Mouse (Mus musculus) midbrain, embryonic 11.5 days (tissue): ENCODE results near the gene BC049762. TPM values are rescaled to one million over a fixed set of nuclear protein-coding genes. Genes with fewer than 3 reads are reported as not detected.

Experiments used
- ATAC-seq: fragments of 200-750 bp; cut with Nextera tagmentation; 2 replicates; pipeline ENCODE4 v1.8.0; 2017; ENCODE audit warnings: moderate TSS enrichment, moderate library complexity; ENCODE audit not compliant: low FRiP score
- DNase-seq: peaks from one replicate; pipeline ENCODE4 v3.0.0; 2015; ENCODE audit warnings: low spot score; ENCODE audit errors: missing footprints
- H3K27ac ChIP-seq: fragments of 300-500 bp; sonication (generic); 2 replicates; pipeline ENCODE4 v1.5.1; 2014; ENCODE audit warnings: low read depth, low read length
- H3K27me3 ChIP-seq: fragments of 300-500 bp; sonication (generic); 2 replicates; pipeline ENCODE4 v1.6.1; 2014; ENCODE audit warnings: mild to moderate bottlenecking, low read length, moderate library complexity, mixed read lengths; ENCODE audit not compliant: control insufficient read depth, insufficient read depth
- H3K36me3 ChIP-seq: fragments of 300-500 bp; sonication (generic); 2 replicates; pipeline ENCODE4 v1.6.1; 2014; ENCODE audit warnings: mild to moderate bottlenecking, low read length, moderate library complexity, mixed read lengths; ENCODE audit not compliant: control insufficient read depth, insufficient read depth
- H3K4me1 ChIP-seq: fragments of 300-500 bp; sonication (generic); 2 replicates; pipeline ENCODE4 v1.6.1; 2014; ENCODE audit warnings: low read length; ENCODE audit not compliant: control insufficient read depth, insufficient read depth
- H3K4me2 ChIP-seq: fragments of 300-500 bp; sonication (generic); 2 replicates; pipeline ENCODE4 v1.6.1; 2014; ENCODE audit warnings: mild to moderate bottlenecking, moderate library complexity
- H3K4me3 ChIP-seq: fragments of 300-500 bp; sonication (generic); 2 replicates; pipeline ENCODE4 v1.5.1; 2014; ENCODE audit warnings: low read depth, low read length
- H3K9ac ChIP-seq: fragments of 300-500 bp; sonication (generic); 2 replicates; pipeline ENCODE4 v1.6.1; 2014; ENCODE audit warnings: low read length
- H3K9me3 ChIP-seq: fragments of 300-500 bp; sonication (generic); 2 replicates; pipeline ENCODE4 v1.6.1; 2016; ENCODE audit warnings: low read length; ENCODE audit not compliant: control insufficient read depth
- WGBS: fragments of 180-500 bp; shearing (Covaris S2); extraction: QIAGEN DNeasy Blood & Tissue Kit; methylation state at CpG from one replicate; pipeline ENCODE4 v1.1.7; 2014; 5-methylcytosine and 5-hydroxymethylcytosine counted together
- polyA plus RNA-seq: library from polyadenylated mRNA; unstranded; fragments of >200 nt; fragmentation: Nextera tagmentation; extraction: Ambion mirVana; gene quantifications from 2 replicates; pipeline ENCODE4 v1.2.1, GENCODE M21; 2014

Gene BC049762
- polyA plus RNA-seq, 1 experiment from 2014 or later: 0.42 TPM

- DNase-seq (no peak), ATAC-seq (no peak)
- Histone ChIP-seq H3K27me3 (no peaks in the 10 kb centered on the region), H3K4me3 (no peak overlapping the region), H3K9ac (no peak overlapping the region), H3K36me3 (no peaks in the 10 kb centered on the region), H3K4me1 (no peaks in the 10 kb centered on the region), H3K27ac (no peak overlapping the region), H3K9me3 (no peaks in the 10 kb centered on the region), H3K4me2 (no peak overlapping the region)
- WGBS: 88% methylated on average over 2 of the region's 2 CpGs
Observed at GRCm38 (mm10) chr11:51242897-51243296, 19.9 kb downstream of the BC049762 start.

GRCm38 (mm10) chr11:51234626-51235025 is 28.2 kb downstream of the BC049762 start:
- Histone ChIP-seq H3K4me3 (no peak overlapping the region), H3K9ac (no peak overlapping the region), H3K27me3 (no peaks in the 10 kb centered on the region), H3K4me1 (no peaks in the 10 kb centered on the region), H3K36me3 (no peaks in the 10 kb centered on the region), H3K9me3 (no peaks in the 10 kb centered on the region), H3K27ac (no peak overlapping the region), H3K4me2 (no peak overlapping the region)
- ATAC-seq (no peak), DNase-seq (no peak)
- 85% methylated on average over 9 of the region's 9 CpGs for WGBS

DNA sequence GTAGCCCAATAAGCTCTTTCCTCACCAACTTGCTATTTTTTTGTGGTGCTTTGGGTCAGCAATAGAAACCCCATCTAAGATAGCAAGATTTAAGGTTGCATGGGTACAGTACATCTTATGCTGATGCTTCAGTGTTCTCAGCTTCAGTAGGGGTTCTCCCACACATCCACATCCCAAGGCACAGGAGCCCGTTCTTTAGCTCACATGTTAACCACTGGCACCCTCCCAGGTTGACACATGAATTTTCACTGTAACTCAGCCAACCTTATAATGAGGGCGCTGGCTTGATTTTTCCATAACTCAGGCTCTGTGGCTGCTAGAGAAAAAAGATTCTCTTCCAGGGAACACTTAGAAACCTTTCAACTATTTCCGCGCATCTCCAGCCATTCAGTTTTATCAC is 35.7 kb downstream of the BC049762 start:
- ATAC-seq (no peak), DNase-seq (no peak)
- no peak overlapping the region for H3K9ac ChIP-seq
- 89% methylated on average over 4 of the region's 4 CpGs for WGBS
- no peaks in the 10 kb centered on the region for H3K4me1 ChIP-seq
- H3K4me2 ChIP-seq: no peak overlapping the region
- H3K4me3 ChIP-seq: no peak overlapping the region
- no peaks in the 10 kb centered on the region for H3K9me3 ChIP-seq
- H3K27me3 ChIP-seq: no peaks in the 10 kb centered on the region
- no peak overlapping the region for H3K27ac ChIP-seq
- no peaks in the 10 kb centered on the region for H3K36me3 ChIP-seq

- H3K36me3 ChIP-seq: no peaks in the 10 kb centered on the region
- no peaks in the 10 kb centered on the region for H3K9me3 ChIP-seq
- H3K4me1 ChIP-seq: no peaks in the 10 kb centered on the region
- ATAC-seq (no peak), DNase-seq (no peak)
- no peak within 1 kb of the TSS for H3K4me3 ChIP-seq
- no peaks in the 10 kb centered on the region for H3K27me3 ChIP-seq
- 96% methylated on average over 11 of the region's 11 CpGs for WGBS
- H3K27ac ChIP-seq: no peak within 1 kb of the TSS
- no peak within 1 kb of the TSS for H3K9ac ChIP-seq
- no peak within 1 kb of the TSS for H3K4me2 ChIP-seq
Observed at GRCm38 (mm10) chr11:51220308-51220707, 42.5 kb downstream of the BC049762 start, which contains the start of gene Gm12569. TSS of gene Gm12569 (plus strand) at chr11:51220473.

DNA sequence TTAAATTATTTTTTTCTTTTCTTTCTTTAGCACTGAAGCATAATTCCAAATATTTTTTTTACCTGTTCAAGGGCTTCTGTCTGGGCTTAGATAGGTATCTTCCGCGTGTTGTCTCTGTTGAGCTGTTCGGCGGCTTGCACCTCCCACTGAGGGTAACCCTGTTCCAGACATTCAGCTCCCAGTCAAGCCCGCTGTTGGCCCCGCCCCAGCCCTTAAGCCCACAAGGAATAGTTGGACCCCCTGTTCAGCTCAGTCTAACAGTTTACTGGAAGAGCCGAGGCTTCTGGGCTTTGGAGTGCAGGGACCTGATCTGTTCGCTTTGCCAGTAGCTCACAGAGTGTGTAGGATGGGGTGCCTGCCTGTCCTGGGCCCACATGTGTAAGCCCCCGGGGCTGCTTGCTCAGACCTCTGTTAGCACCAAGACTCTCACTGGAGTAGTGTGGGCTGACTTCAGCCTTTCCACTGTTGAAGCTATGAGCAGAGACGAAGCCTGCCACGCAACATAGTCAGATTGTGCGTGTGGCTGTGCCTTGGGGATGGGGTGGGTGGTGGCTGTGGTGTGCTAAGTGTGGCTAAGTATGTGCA is 43.4 kb downstream of the BC049762 start:
- 79% methylated on average over 12 of the region's 12 CpGs for whole genome bisulfite sequencing
- no peak for ATAC-seq

DNA sequence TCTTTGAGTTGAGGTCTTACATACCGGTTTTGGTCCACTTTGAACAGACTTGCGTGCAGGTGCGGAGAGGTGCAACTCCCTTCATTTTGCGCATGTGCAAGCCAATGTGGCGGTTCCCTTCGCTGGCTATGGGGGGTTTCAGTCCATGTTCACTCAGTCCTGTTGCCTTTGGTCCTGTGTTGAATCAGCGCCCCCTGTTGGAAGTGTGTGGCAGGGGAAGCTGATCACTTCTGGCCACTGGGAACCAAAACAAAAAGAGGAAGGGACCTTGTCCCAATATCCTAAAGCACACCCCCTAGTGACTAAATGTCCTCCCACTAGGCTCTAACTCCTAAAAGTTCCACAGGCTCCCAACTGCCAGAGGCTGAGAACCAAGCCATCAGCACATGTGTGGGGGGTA is 48.8 kb downstream of the BC049762 start:
- no peak overlapping the region for H3K9ac ChIP-seq
- no peaks in the 10 kb centered on the region for H3K27me3 ChIP-seq
- H3K27ac ChIP-seq: no peak overlapping the region
- H3K36me3 ChIP-seq: no peaks in the 10 kb centered on the region
- ATAC-seq: no peak
- no peaks in the 10 kb centered on the region for H3K4me1 ChIP-seq
- no peak overlapping the region for H3K4me2 ChIP-seq
- WGBS: 87% methylated on average over 7 of the region's 7 CpGs
- no peaks in the 10 kb centered on the region for H3K9me3 ChIP-seq
- no peak for DNase-seq
- no peak overlapping the region for H3K4me3 ChIP-seq

More for the DNA sequence above, 43.4 kb downstream of the BC049762 start:
- Histone ChIP-seq H3K27ac (no peak overlapping the region), H3K27me3 (no peaks in the 10 kb centered on the region), H3K9me3 (no peaks in the 10 kb centered on the region), H3K4me1 (no peaks in the 10 kb centered on the region), H3K9ac (no peak overlapping the region), H3K4me3 (no peak overlapping the region), H3K36me3 (no peaks in the 10 kb centered on the region), H3K4me2 (no peak overlapping the region)
- no peak for DNase-seq

GRCm38 (mm10) chr11:51211426-51211825 is 51.4 kb downstream of the BC049762 start:
- Histone ChIP-seq H3K4me3 (no peak overlapping the region), H3K4me1 (no peaks in the 10 kb centered on the region), H3K36me3 (no peaks in the 10 kb centered on the region), H3K9me3 (no peaks in the 10 kb centered on the region), H3K27me3 (no peaks in the 10 kb centered on the region), H3K9ac (no peak overlapping the region), H3K27ac (no peak overlapping the region), H3K4me2 (no peak overlapping the region)
- DNase-seq: no peak
- ATAC-seq: no peak
- WGBS: 88% methylated on average over 5 of the region's 5 CpGs

- H3K36me3 ChIP-seq: no peaks in the 10 kb centered on the region
- no peak overlapping the region for H3K4me2 ChIP-seq
- H3K27me3 ChIP-seq: no peaks in the 10 kb centered on the region
- H3K4me1 ChIP-seq: no peaks in the 10 kb centered on the region
- H3K9me3 ChIP-seq: no peaks in the 10 kb centered on the region
- H3K9ac ChIP-seq: no peak overlapping the region
- no peak overlapping the region for H3K4me3 ChIP-seq
- no peak for DNase-seq
- H3K27ac ChIP-seq: no peak overlapping the region
- 87% methylated on average over 3 of the region's 3 CpGs for WGBS
- ATAC-seq: no peak
Observed at GRCm38 (mm10) chr11:51207758-51208157, 55.1 kb downstream of the BC049762 start.
